Mouse (Mus musculus): ENCODE results near the gene Nedd1.

Nedd1 gene

DNA sequence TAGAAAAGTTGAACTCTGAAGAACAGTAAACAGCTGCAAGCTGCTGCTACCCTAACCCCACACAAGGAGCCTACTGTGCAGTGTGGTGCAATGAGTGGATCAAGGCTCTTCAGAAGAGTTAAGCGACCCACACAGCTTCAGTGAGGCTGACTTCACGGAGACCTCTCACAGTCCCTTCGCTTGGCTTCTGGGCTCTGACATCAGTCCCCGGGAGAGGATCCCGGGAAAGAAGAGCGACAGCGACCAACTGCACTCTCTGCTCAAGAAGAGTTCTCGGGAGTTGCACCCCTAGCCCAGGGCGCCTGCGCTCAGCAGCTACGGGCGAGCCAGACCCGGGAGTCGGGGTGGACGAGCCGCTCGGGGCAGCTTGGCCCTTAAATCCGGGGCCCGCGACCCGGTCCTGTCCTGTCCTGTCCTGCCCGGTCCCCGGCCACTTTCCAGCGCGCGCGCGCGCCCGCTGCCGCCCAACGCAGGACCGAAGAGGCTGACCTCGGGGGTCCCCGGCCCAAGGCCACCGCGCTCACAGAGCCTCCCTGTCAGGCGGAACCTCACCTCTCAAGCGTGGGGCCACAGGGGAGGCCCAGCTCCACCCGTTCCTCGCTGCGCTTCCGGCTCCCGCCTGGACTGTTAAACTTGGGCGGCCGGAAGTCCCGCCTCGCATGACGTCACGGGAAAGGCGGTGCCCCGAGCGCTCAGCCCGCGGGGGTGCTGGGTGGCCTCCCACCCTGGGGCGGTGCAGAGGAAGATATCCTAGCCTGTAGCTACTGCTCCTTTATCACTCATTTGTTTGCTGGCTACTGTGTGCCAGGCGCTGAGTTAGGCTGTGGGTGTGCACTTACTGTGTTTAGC, at the start of gene Nedd1:
Nedd1 (minus strand) TSS at position 650 of the 849 bp plus-strand sequence.
- DNase-seq: peak; percentile 89

DNA sequence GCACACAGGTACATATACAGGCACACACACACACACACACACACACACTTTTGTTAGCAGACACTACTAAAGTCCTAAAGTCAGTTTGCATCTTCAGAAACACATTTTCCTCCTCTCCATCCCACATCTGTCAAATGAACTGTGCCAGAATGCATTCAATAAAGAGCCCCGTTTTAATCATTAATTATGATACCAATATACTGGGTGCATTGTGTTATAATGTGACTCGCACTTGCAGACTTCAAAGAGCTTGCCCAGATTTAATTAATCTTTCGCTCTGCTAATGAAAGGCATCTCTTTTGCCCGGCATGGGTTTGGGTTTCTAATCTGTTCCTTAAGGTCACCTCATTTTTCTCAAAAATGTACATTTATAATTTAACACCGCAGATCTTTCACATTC, 32.1 kb upstream of the Nedd1 start:
- no peak for DNase-seq

DNA sequence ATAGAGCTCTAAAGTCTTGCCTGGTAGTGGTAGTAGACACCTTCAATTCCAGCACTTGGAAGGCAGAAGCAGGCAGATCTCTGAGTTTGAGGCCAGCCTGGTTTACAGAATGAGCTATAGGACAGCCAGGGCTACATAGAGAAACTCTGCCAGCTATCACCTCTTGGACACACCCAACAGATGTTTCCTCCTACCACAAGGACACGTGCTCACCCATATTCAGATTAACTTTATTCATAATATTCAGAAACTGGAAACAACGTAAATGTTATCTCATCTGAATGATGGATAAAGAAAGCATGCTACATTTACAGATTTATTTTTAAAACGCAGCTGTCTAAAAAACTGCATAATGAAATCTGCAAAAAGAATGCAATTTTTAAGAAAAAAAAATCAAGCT, 8.1 kb upstream of the Nedd1 start:
- no peak for DNase-seq

DNA sequence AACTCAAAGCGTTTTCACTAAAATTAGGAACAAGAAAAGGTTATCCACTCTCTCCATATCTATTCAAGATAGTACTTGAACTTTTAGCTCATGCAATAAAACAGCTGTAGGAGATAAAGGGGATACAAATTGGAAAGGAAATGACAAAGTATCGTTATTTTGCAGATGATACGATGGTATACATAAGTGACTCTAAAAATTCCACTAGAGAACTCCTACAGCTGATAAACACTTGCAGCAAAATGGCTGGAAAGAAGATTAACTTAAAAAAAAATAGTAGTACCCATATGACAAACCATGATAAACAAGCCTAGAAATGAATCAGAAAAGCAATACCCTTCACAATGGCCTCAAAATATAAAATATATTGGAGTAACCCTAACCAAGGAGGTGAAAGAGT, 6.5 kb upstream of the Nedd1 start:
- DNase-seq: no peak

DNA sequence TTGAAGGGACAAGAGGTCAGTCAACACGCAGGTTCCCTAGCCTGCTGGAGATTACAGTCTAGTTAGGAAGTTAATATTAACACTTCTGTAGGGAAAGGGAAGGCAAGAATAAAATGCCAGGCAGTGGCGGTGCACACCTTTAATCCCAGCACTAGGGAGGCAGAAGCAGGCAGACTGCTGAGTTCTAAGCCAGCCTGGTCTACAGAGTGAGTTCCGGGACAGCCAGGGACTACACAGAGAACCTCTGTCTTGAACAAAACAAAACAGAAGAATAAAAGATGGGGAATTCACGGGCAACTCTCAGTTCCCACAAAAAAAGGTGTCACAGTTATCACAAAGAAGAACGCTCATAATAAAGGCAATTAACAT, 384 bp upstream of the Nedd1 start:
- no peak for DNase-seq

DNA sequence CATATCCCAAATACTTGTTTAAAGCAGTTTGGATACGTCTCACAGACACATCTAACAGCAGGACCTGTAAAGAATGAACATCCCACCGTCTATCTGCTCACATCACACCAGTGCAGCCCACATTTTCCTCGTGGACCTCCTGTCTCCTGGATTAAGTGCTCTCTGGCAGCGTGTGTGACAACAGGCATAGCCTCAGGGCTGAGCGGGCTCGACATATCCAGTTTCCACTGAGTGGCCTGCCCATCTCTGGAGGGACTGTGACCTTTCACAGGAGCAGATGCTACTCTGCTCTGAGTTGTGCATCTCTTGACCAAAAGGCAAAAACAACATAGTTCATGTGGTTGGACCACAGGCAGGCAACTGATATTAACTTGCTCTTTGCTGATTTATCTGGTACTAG, 23.2 kb downstream of the Nedd1 start:
- DNase-seq: no peak

DNA sequence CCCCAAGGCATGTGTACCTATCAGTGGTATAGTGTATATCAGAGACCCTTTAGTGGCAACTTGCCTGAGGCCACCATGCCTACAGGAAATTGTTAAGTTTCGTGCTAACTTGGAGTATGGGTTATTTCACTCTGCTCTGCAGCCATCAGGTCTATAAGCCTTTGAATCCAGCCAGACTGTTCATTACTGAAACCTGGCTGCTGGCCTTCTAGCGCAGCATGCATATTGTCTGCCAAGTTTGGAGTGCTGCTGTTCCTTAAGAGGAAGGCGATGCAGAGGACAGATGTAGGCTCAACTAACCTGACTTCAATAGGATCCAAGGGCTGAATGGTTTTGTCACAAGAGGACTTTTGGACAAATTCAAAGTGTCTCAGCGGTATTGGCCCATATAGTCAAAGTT, 47.2 kb downstream of the Nedd1 start:
- no peak for DNase-seq

DNA sequence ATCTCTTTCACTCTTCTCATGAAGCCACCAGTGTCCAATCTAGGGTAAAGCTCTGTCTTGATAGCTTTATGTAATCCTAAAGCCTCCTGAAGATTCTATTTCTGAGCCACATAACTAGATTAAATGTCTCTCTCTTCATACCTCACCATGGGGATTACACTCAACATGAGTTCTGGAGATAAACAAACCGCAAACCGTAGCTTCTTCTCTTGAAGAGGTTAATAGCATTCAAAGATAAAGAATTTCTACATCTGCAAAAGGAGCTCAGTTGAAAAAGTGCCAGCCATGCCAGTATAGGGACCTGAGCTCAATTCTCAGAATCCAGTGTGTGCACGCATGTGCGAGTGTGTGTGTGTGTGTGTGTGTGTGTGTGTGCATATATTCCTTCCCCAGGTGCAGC, 50.3 kb downstream of the Nedd1 start:
- no peak for DNase-seq

DNA sequence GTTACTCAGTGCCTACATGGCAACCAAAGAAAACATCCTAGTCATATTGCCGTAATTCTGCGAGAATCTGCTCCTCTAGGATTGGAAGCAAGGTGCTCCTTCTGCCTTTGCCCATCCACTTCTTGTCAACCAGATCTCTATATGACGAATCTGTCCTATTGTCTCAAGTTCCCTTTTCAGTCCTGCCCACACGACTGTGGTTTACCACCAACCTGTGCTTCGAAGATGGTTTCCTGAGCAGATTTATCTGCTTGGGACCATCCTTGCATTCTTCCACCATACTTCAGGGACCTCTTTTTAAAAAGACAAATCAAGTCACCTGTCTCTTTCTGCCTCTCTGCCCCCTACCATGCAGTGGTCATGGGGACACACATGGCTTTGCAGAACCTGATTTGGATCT, 56.9 kb downstream of the Nedd1 start:
- no peak for DNase-seq

DNA sequence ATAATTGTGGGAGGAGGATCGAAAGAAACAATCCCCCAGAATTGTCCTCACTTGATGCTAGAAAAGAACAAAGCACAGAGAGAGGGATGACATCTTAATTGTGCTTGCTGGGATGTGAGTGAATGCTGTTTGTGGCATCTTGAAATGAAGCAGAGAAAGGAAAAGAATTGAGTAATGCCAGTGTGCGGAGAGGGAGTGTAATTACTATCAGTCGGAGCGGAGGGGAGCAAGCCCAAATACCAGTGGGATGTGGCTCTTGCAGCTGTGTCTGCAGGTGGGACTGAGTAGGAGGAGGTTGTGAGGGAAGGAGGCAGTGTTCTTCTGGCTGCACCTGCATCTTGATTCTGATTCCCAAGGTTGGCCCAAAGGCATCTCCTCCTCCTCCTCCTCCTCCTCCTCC, 69.0 kb downstream of the Nedd1 start:
- no peak for DNase-seq

DNA sequence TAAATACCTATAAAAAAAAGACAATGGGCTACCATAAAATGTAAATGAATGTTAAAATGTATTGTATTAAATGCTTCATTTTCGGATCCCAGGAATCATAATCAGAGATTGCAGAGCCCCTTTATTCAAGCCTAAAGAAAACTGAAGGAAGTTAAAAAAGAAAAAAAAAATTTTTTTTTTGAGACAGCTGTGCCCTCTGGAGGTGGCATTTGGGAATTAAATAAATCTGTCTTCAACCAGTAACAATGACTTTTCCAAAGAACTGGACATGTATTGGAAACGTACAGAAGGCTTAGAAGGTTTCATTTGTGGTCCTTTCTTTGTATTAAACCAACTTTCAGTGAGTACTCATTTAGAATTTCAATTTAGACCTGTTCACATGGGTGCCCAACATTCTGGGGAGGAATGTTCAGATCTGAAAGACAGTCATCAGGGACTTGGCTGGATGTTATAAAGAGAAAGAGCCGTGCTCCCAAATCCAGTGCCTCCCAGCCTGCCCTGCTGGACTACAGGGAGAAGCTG, 69.8 kb downstream of the Nedd1 start:
- DNase-seq: no peak

DNA sequence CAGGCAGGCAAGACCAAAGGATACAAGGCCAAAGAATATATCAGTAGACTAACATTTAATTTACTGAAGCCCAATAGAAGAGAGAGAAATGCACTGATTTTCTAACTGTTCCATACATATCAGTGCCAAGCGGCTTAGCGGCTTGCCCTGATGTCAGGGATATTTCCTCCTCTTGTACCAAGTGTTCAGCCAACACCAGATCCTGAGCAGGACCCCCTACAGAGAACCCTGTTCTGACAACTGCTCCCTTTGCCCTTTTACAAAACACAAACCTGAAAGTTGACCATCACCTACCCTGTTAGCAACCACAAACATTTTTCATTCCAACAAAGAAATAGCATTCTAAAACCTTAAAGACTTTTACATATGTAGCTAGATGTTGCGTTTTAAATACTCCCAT, 71.0 kb downstream of the Nedd1 start:
- peak; percentile 6 for DNase-seq

DNA sequence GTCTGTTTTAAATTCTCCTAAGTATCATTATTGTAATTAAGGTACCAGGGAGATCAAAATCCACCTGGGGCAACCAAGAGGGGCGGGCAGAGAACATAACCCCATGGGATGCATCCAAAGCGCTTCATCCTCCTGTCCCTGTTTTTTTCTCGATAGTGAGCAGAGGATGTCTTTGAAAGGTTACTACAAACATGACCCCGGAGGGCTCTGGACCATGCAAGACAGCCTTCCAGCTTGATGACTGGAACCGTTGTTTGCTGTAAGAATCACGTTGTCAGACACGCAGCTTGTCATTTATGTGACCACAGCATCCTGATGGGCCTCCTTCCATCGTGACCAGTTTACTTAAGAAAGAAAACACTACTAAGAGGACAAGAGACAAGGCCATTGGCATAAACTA, 73.1 kb downstream of the Nedd1 start:
- DNase-seq: no peak

DNA sequence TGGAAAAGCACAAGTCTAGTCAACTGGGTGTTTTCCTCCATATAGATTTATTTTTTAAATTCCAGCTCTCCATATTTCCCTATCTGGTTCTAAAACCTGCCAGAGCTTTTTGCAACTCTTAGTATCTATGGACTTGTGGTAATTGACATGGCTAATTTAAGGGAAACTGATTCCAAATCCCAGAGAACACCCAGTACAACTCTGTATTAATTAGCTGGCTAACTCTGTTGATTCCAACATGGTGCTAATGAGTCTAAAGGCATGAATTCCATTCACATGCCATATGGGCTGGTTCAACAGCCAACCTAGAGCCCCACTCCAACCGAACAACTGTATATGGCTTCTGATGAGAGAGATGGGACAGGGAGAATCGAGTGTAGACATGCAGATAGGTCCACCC, 74.5 kb downstream of the Nedd1 start:
- no peak for DNase-seq

DNA sequence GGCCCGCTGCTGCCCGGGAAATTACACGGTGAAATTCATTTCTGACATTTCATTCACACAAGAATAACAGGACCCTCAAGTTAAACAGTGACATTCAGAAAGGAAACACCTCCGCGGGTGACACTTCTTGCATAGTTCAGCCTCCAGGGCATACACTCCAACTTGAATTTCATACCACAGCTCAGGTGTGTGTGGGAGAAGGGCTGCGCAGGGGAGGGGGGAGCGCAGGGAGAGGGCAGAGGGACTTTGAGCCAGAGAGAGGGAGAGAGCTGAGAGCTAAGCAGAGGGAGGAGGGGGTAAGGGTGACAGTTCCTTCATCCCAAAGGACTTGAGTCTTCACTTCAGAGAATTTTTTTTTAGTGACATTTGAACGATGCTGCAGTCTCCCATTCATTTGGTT, 78.2 kb downstream of the Nedd1 start:
- DNase-seq: no peak

DNA sequence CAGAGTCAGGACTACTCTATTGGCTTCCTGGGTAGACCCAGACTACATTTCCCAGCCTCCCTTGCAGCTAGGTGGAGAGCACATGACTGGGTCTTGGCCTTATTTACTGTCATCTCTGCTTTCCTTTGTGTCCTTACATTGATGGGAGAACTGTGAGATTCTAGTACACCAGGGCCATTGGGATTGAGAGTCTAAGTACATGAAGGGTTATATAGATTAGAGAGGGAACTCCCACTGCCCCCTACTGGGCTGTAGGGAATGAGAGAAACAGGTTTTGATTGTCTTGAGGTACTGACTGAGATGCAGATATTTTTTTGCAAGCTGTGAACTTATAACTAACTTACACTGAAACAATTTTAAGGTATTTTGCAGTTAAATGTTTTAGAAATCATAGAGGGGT, 81.2 kb downstream of the Nedd1 start:
- DNase-seq: no peak
